Mouse (Mus musculus): ENCODE data around the gene Ccdc6.
"Not testable (repeated sequence)": the region's sequence is repeated elsewhere in the genome, so short reads cannot be mapped to it uniquely, and the experiment has no call there.

The Ccdc6 gene

DNA sequence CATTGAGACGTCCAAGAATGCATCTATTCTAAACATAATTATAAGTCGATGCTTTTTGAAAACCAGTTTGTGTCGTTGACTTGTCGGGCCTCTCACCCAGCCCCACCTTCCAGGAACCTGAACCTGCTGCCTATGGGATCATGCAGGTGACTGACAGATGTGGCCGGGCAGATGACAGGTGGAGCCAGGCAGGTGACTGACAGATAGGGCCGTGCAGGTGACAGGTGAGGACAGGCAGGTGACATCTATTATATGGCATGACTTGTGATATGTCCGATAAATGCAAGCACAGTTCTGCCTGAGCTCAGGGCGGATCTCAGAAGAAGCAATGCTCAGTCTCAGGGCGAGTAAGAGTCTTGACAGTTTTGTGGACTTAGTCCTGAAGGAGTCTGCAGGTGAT, 114.4 kb downstream of the Ccdc6 start:
- no peak for DNase-seq (ENCODE audit: low read depth, low spot score)

DNA sequence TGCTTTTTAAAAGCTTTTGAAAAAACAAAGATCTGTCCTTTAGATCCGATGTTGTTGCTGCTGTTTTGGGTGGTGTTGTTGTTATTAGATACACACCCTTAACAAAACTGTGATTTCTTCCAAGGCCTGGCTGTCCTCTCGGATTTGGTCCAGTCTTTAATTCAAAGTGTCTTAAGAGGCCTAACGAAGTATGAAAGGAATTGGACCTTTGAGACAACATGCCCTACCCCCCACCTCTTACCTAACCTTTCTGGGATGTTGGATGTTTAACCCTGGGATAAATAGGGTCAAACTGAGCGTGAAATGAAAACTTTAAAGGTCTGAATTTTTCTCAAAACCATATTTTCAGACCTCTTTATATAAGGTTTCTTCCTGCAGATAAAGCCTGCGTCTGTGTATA, 124.0 kb downstream of the Ccdc6 start:
- DNase-seq (ENCODE audit: low read depth, low spot score), result no peak

GRCm38 (mm10) chr10:70222231-70222630, 125.3 kb downstream of the Ccdc6 start:
- not testable (repeated sequence) for DNase-seq (ENCODE audit: low read depth, low spot score)

- DNase-seq (ENCODE audit: low read depth, low spot score), result no peak
Observed at GRCm38 (mm10) chr10:70224571-70224970, 127.7 kb downstream of the Ccdc6 start.

DNA sequence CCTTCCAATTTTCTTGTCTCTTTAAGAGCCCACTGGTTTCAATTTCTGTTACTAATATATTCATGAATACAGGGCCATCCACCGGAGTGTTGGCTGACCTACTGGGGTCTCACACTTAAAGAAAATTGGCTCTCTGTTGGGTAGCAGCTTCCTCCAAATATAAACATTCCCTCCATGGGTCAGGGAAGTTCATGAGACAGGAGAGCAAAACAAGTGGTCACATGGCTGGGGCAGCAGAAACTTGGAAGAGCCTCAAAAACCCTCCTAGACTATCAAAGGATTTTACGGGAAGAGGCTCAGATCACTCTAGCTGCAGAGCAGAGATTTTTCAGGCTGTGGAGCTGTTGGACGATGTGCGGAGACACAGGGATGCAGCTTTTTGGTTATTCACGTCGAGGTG, 128.8 kb downstream of the Ccdc6 start:
- no peak for DNase-seq (ENCODE audit: low read depth, low spot score)

- no peak for DNase-seq (ENCODE audit: low read depth, low spot score)
Observed at GRCm38 (mm10) chr10:70226608-70227007, 129.7 kb downstream of the Ccdc6 start.

GRCm38 (mm10) chr10:70230352-70230751, 133.4 kb downstream of the Ccdc6 start:
- DNase-seq (ENCODE audit: low read depth, low spot score), result no peak

- no peak for DNase-seq (ENCODE audit: low read depth, low spot score)
Observed at GRCm38 (mm10) chr10:70237936-70238335, 141.0 kb downstream of the Ccdc6 start.
